Mouse (Mus musculus) spleen, adult 2 months (tissue): ENCODE measurements around the gene Gm49450.

Experiments
- CTCF ChIP-seq: fragments of 200-500 bp; IDR thresholded peaks from 2 replicates; pipeline ENCODE4 v1.5.1; 2011; ENCODE audit warnings: mild to moderate bottlenecking, inconsistent platforms; ENCODE audit not compliant: insufficient read depth, insufficient read length, insufficient replicate concordance; ENCODE audit errors: extremely low read depth
- POLR2A ChIP-seq: fragments of 200-500 bp; IDR thresholded peaks from 2 replicates; pipeline ENCODE4 v1.6.1; 2011; ENCODE audit warnings: low read depth, low read length, inconsistent platforms

DNA sequence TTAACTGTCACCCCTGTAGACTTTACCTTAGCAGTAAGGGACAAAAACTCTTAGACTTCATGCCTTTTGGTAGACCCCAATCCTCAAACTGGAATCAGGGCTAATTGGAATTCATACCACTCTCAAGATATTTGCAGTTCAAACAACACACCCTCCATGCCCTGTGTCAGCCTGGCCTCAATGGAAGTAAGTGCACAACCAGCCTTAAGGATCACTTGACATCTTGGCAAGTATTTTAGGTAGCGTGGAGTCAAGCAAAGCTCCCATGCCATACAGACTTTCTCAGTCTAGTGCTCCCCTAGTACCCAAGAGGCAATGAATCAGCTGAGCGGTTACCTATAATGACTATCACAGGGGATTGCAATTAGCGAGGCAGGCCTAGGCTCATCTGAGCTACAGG is 22.4 kb downstream of the Gm49450 start:
- TF ChIP-seq POLR2A (no peak), CTCF (no peak)
